Mouse (Mus musculus) heart, postnatal 14 days (tissue): ENCODE results near the gene Tmem199. TPM values are rescaled to one million over a fixed set of nuclear protein-coding genes. Genes with fewer than 3 reads are reported as not detected.
A peak's percentile ranks its signal among the peaks of the same experiment; 100 is the strongest.

Source experiments
- DNase-seq, 2 experiments: peaks; one replicate each; pipeline ENCODE4 v3.0.0; 2021 to 2022
- intact Hi-C: fragments of 180-260 bp; cut with DNase I; formaldehyde crosslinking; loops from one replicate; pipeline ENCODE4 v1.15.1; 2025
- total RNA-seq, 2 experiments: library from RNA; stranded (reverse); gene quantifications; 2 replicates each; pipeline ENCODE4 v1.2.3; 2021

Gene Tmem199
- total RNA-seq, 2 experiments from 2014 or later, result 11.7 to 12.1 TPM

GRCm38 (mm10) chr11:78495904-78496303 lies 16.1 kb downstream of the Tmem199 start:
- peak; percentile 50 to 69 for DNase-seq
- intact Hi-C loops, result no loop called here

GRCm38 (mm10) chr11:78490781-78491241 lies 21.2 kb downstream of the Tmem199 start:
- intact Hi-C loops, result loop anchor here (2.0 kb wide), 1 partner anchor 16 kb away; no protein-coding TSS in a partner anchor
- DNase-seq, result peak; percentile 9 to 16

GRCm38 (mm10) chr11:78488168-78488567 lies 23.8 kb downstream of the Tmem199 start:
- intact Hi-C loops, result loop anchor here (5.0 to 10.0 kb wide), 3 partner anchors 69 to 467 kb away; partner anchors contain the start of gene Lyrm9
- peak; percentile 63 to 79 for DNase-seq

- intact Hi-C loops, result loop anchor here (10.0 kb wide), 1 partner anchor 471 kb away; no protein-coding TSS in a partner anchor
- DNase-seq, result no peak
Observed at GRCm38 (mm10) chr11:78483639-78484038, 28.3 kb downstream of the Tmem199 start.

- no peak for DNase-seq
- intact Hi-C loops, result no loop called here
Observed at GRCm38 (mm10) chr11:78475289-78475688, 36.7 kb downstream of the Tmem199 start.

- intact Hi-C loops, result no loop called here
- no peak for DNase-seq
Observed at GRCm38 (mm10) chr11:78471326-78472103, 40.5 kb downstream of the Tmem199 start.

- DNase-seq, result no peak
- intact Hi-C loops, result no loop called here
Observed at GRCm38 (mm10) chr11:78467932-78468331, 44.0 kb downstream of the Tmem199 start.

GRCm38 (mm10) chr11:78467515-78467914 lies 44.5 kb downstream of the Tmem199 start:
- intact Hi-C loops, result no loop called here

GRCm38 (mm10) chr11:78466242-78466912 lies 45.6 kb downstream of the Tmem199 start:
- intact Hi-C loops, result no loop called here
- peak in 1 of 2 experiments; percentile 4 for DNase-seq

More at GRCm38 (mm10) chr11:78467515-78467914, 44.5 kb downstream of the Tmem199 start:
- DNase-seq, result no peak

GRCm38 (mm10) chr11:78465568-78466180 lies 46.3 kb downstream of the Tmem199 start, which contains the start of gene Slc46a1:
Slc46a1 (plus strand) TSS chr11:78465697.
- peak; percentile 84 to 89 for DNase-seq
- intact Hi-C loops, result no loop called here

- intact Hi-C loops, result no loop called here
- DNase-seq, result no peak
Observed at GRCm38 (mm10) chr11:78465116-78465515, 46.9 kb downstream of the Tmem199 start.

- intact Hi-C loops, result no loop called here
- DNase-seq, result no peak
Observed at GRCm38 (mm10) chr11:78463286-78464036, 48.5 kb downstream of the Tmem199 start.

- DNase-seq, result no peak
- intact Hi-C loops, result no loop called here
Observed at GRCm38 (mm10) chr11:78462669-78463068, 49.3 kb downstream of the Tmem199 start.

GRCm38 (mm10) chr11:78461894-78462293 lies 50.1 kb downstream of the Tmem199 start:
- intact Hi-C loops, result no loop called here
- DNase-seq, result no peak

GRCm38 (mm10) chr11:78458740-78459139 lies 53.2 kb downstream of the Tmem199 start:
- no peak for DNase-seq
- intact Hi-C loops, result no loop called here

Other genes with a start within 250 kb of the Tmem199 start
- 1 to 10 TPM in 1 of 2 experiments, under 1 TPM in 1; 0.90 to 1.9 TPM for gene BC030499, start 221.3 kb downstream of the Tmem199 start, total RNA-seq
- 1 to 10 TPM; 2.2 to 4.2 TPM for gene Spag5, start 210.6 kb downstream of the Tmem199 start, total RNA-seq
- 1 to 10 TPM in 1 of 2 experiments, under 1 TPM in 1; 0.54 to 1.0 TPM for gene Aldoc, start 189.2 kb downstream of the Tmem199 start, total RNA-seq
- 10 to 100 TPM; 23.5 to 23.9 TPM for gene Pigs, start 183.8 kb downstream of the Tmem199 start, total RNA-seq
- gene Unc119, start 168.7 kb downstream of the Tmem199 start, total RNA-seq, result 1 to 10 TPM; 5.9 to 6.3 TPM
- gene Foxn1, start 125.6 kb downstream of the Tmem199 start, total RNA-seq, result under 1 TPM in 1 of 2 experiments, not detected in 1; 0.24 TPM
- not detected for gene Slc13a2, start 90.0 kb downstream of the Tmem199 start, total RNA-seq
- gene Slc46a1, start 46.5 kb downstream of the Tmem199 start, total RNA-seq, result 1 to 10 TPM; 2.3 to 3.1 TPM
- gene Sarm1, start 14.4 kb downstream of the Tmem199 start, total RNA-seq, result under 1 TPM; 0.37 to 0.79 TPM
- 10 to 100 TPM; 32.0 to 36.5 TPM for gene Vtn, start 13.1 kb downstream of the Tmem199 start, total RNA-seq
- not detected for gene Sebox, start 8.7 kb downstream of the Tmem199 start, total RNA-seq
- 100 to 1,000 TPM; 153 to 155 TPM for gene Poldip2, start within 50 bp of the Tmem199 start, total RNA-seq
- 10 to 100 TPM; 47.7 to 50.7 TPM for gene Tnfaip1, start 24.2 kb upstream of the Tmem199 start, total RNA-seq
- gene Ift20, start 24.2 kb upstream of the Tmem199 start, total RNA-seq, result 10 to 100 TPM; 48.4 to 50.0 TPM
- 10 to 100 TPM in 1 of 2 experiments, 1 to 10 TPM in 1; 8.8 to 10.3 TPM for gene Tmem97, start 38.6 kb upstream of the Tmem199 start, total RNA-seq
- 10 to 100 TPM; 14.4 to 16.3 TPM for gene Nlk, start 185.2 kb upstream of the Tmem199 start, total RNA-seq
- 10 to 100 TPM; 12.9 to 14.2 TPM for gene Ccnq, start 239.6 kb upstream of the Tmem199 start, total RNA-seq